In genomic region chr9:64084661-64085399, GRCm38 (mm10) we compare ENCODE assay signal across 8 mouse cellular contexts. TPM values are rescaled to one million over a fixed set of nuclear protein-coding genes. Genes with fewer than 3 reads are reported as not detected.
A peak's percentile ranks its signal among the peaks of the same experiment; 100 is the strongest.
DNase-seq lines count a peak whose midpoint lies in the region; ATAC-seq and TF ChIP-seq lines count a peak whose summit lies in the region.

No protein-coding gene starts in this region.

- H3K27me3 ChIP-seq in ES-Bruce4 (ENCODE audit: control insufficient read depth, insufficient read depth, low read length, poor library complexity, severe bottlenecking) = no peaks in the 10 kb centered on the region
- 0 out of 2 replicates have a peak, but pooled peaks cover 4% of the 10 kb centered on the region for H3K27me3 ChIP-seq in forebrain, embryonic 16.5 days (replicated peaks; ENCODE audit: control insufficient read depth, insufficient read depth, low read length)
- no peaks in the 10 kb centered on the region for H3K27me3 ChIP-seq in hindbrain, postnatal 0 days (ENCODE audit: insufficient read depth, low read length)
- no peaks in the 10 kb centered on the region for H3K27me3 ChIP-seq in liver, postnatal 0 days (ENCODE audit: insufficient read depth, low read length)

- peak overlapping the region; percentile 43 for H3K4me3 ChIP-seq in ES-Bruce4 (ENCODE audit: low read depth, low read length)
- H3K4me3 ChIP-seq in forebrain, embryonic 16.5 days (replicated peaks; ENCODE audit: low read length) = peak overlapping the region; percentile 43
- H3K4me3 ChIP-seq in hindbrain, postnatal 0 days (ENCODE audit: low read length) = peak overlapping the region; percentile 38
- peak overlapping the region; percentile 45 for H3K4me3 ChIP-seq in liver, postnatal 0 days (ENCODE audit: low read depth, low read length)
- peak overlapping the region; percentile 34 for H3K4me3 ChIP-seq in olfactory bulb, adult 2 months (ENCODE audit: insufficient read depth, low read depth, low read length)

- no peaks in the 10 kb centered on the region for H3K36me3 ChIP-seq in ES-Bruce4 (ENCODE audit: control insufficient read depth, insufficient read depth, low read length, poor library complexity, severe bottlenecking)
- no peaks in the 10 kb centered on the region for H3K36me3 ChIP-seq in forebrain, embryonic 16.5 days (ENCODE audit: control insufficient read depth, insufficient read depth)
- H3K36me3 ChIP-seq in hindbrain, postnatal 0 days (ENCODE audit: insufficient read depth, low read length) = no peaks in the 10 kb centered on the region
- no peaks in the 10 kb centered on the region for H3K36me3 ChIP-seq in liver, postnatal 0 days (replicated peaks; ENCODE audit: insufficient read depth, low read length)

- DNase-seq in adrenal gland, postnatal 14 days = peak; percentile 69
- peak; percentile 34 for DNase-seq in hindbrain, postnatal 0 days (ENCODE audit: low spot score)
- DNase-seq in liver, postnatal 0 days = peak; percentile 82
- DNase-seq in T-cell, adult 2 months (ENCODE audit: low spot score) = no peak
- DNase-seq in frontal cortex, adult 2 months (ENCODE audit: extremely low spot score in 1 of 2, low spot score in 1 of 2) = no peak

- H3K9ac ChIP-seq in ES-Bruce4 (ENCODE audit: low read depth, poor library complexity, severe bottlenecking) = peak overlapping the region; percentile 68
- peak overlapping the region; percentile 62 for H3K9ac ChIP-seq in forebrain, embryonic 16.5 days (replicated peaks; ENCODE audit: low read depth, low read length)
- H3K9ac ChIP-seq in hindbrain, postnatal 0 days (replicated peaks; ENCODE audit: low read length) = peak overlapping the region; percentile 37
- H3K9ac ChIP-seq in liver, postnatal 0 days (replicated peaks) = peak overlapping the region; percentile 63

- no peaks in the 10 kb centered on the region for H3K4me1 ChIP-seq in ES-Bruce4 (ENCODE audit: control insufficient read depth, insufficient read depth, low read length)
- peaks cover 12% of the 10 kb centered on the region for H3K4me1 ChIP-seq in forebrain, embryonic 16.5 days (replicated peaks; ENCODE audit: control insufficient read depth, insufficient read depth, low read length)
- H3K4me1 ChIP-seq in hindbrain, postnatal 0 days (ENCODE audit: insufficient read depth, low read length) = peaks cover 14% of the 10 kb centered on the region
- H3K4me1 ChIP-seq in liver, postnatal 0 days (ENCODE audit: insufficient read depth) = peaks cover 42% of the 10 kb centered on the region
- peaks cover 9% of the 10 kb centered on the region for H3K4me1 ChIP-seq in olfactory bulb, adult 2 months (ENCODE audit: control insufficient read depth, insufficient read depth, low read length)

- TF ChIP-seq CTCF in ES-Bruce4 (IDR thresholded peaks at IDR 0.05; ENCODE audit: low read depth, low read length) = no peak
- no peak for TF ChIP-seq CTCF in hindbrain, postnatal 0 days (IDR thresholded peaks at IDR 0.05; ENCODE audit: low read depth)
- TF ChIP-seq CTCF in liver, postnatal 0 days (IDR thresholded peaks at IDR 0.05; ENCODE audit: low read depth) = no peak
- TF ChIP-seq CTCF in olfactory bulb, adult 2 months (IDR thresholded peaks at IDR 0.05; ENCODE audit: insufficient read depth, low read depth, low read length) = no peak

- TF ChIP-seq EP300 in ES-Bruce4 (IDR thresholded peaks at IDR 0.05; ENCODE audit: insufficient read depth, low read depth, low read length) = no peak
- no peak for TF ChIP-seq EP300 in liver, postnatal 0 days (IDR thresholded peaks at IDR 0.05; ENCODE audit: low read depth)

- WGBS in forebrain, embryonic 16.5 days = under 1% methylated on average over 47 of the region's 49 CpGs
- WGBS in hindbrain, postnatal 0 days = 2% methylated on average over 47 of the region's 49 CpGs
- WGBS in liver, postnatal 0 days (ENCODE audit: insufficient replicate concordance) = 17% methylated on average over 42 of the region's 49 CpGs
- 4% methylated on average over 48 of the region's 49 CpGs for WGBS in olfactory bulb, adult 2 months

- no peaks in the 10 kb centered on the region for H3K9me3 ChIP-seq in ES-Bruce4 (replicated peaks; ENCODE audit: control insufficient read depth, insufficient read depth, low read length, poor library complexity, severe bottlenecking)
- no peaks in the 10 kb centered on the region for H3K9me3 ChIP-seq in forebrain, embryonic 16.5 days (ENCODE audit: control insufficient read depth, low read length)
- no peaks in the 10 kb centered on the region for H3K9me3 ChIP-seq in hindbrain, postnatal 0 days (ENCODE audit: low read length)
- H3K9me3 ChIP-seq in liver, postnatal 0 days (ENCODE audit: low read length) = no peaks in the 10 kb centered on the region

- ATAC-seq in forebrain, embryonic 16.5 days = peak; percentile 54; the same call in 1 of the 2 replicates
- ATAC-seq in hindbrain, postnatal 0 days = no peak
- ATAC-seq in liver, postnatal 0 days = peak; percentile 84

- peak overlapping the region; percentile 63 for H3K4me2 ChIP-seq in forebrain, embryonic 16.5 days (ENCODE audit: low read length)
- peak overlapping the region; percentile 78 for H3K4me2 ChIP-seq in hindbrain, postnatal 0 days (ENCODE audit: low read depth, low read length)
- peak overlapping the region; percentile 83 for H3K4me2 ChIP-seq in liver, postnatal 0 days (ENCODE audit: low read depth, low read length)

- no peak for TF ChIP-seq POLR2A in ES-Bruce4 (IDR thresholded peaks at IDR 0.05; ENCODE audit: insufficient read depth, low read length)
- no peak for TF ChIP-seq POLR2A in olfactory bulb, adult 2 months (IDR thresholded peaks at IDR 0.05; ENCODE audit: insufficient read depth, low read depth, low read length)

- no peak overlapping the region for H3K27ac ChIP-seq in ES-Bruce4 (ENCODE audit: insufficient read depth, low read length)
- no peak overlapping the region for H3K27ac ChIP-seq in forebrain, embryonic 16.5 days (ENCODE audit: low read length)
- H3K27ac ChIP-seq in hindbrain, postnatal 0 days = no peak overlapping the region
- peak overlapping the region; percentile 83 for H3K27ac ChIP-seq in liver, postnatal 0 days (ENCODE audit: low read depth)
- no peak overlapping the region for H3K27ac ChIP-seq in olfactory bulb, adult 2 months (ENCODE audit: insufficient read depth, low read depth, low read length)

RNA-seq across cellular contexts. Expression of gene Lctl, which starts 32.1 kb away (rescaled TPM):
- polyA plus RNA-seq in ES-Bruce4 (2011; ENCODE audit: insufficient read depth, insufficient read length, low read depth, missing spikeins) = 0.49 and 0.58 TPM in 2 replicates
- total RNA-seq in adrenal gland, postnatal 14 days (2021) = 1.6 and 1.9 TPM in 2 replicates
- not detected in 2 replicates for polyA plus RNA-seq in forebrain, embryonic 16.5 days (2015; fragmentation: Nextera tagmentation; extraction: Ambion mirVana)
- total RNA-seq in hindbrain, postnatal 0 days (2014; rRNA removed) = not detected in 2 replicates
- polyA plus RNA-seq in hindbrain, postnatal 0 days (2015; fragmentation: Nextera tagmentation; extraction: Ambion mirVana) = 0.10 TPM in 1 of 2 replicates, not detected in the other
- polyA plus RNA-seq in liver, postnatal 0 days (2015; fragmentation: Nextera tagmentation; extraction: Ambion mirVana) = not detected in 2 replicates
- not detected in 2 replicates for polyA plus RNA-seq in olfactory bulb, adult 2 months (2012; ENCODE audit: insufficient read depth, insufficient read length, low replicate concordance, missing spikeins)
- 0.08 and 0.22 TPM in 2 replicates for polyA plus RNA-seq in frontal cortex, adult 2 months (2012; rRNA removed)

Comparison
In these comparisons a context has a peak if more than half of its experiments do, and no peak if none do; other contexts are left out.
1. DNase-seq: peak in adrenal gland, postnatal 14 days (single experiment), hindbrain, postnatal 0 days (single experiment) and liver, postnatal 0 days (single experiment); none in T-cell, adult 2 months (single experiment) and frontal cortex, adult 2 months (0 of 2).
2. Peak in every context shown above with its lines, with median percentiles within 50 percentile points of each other: H3K4me3 ChIP-seq, H3K9ac ChIP-seq and H3K4me2 ChIP-seq.